Mouse (Mus musculus) limb, embryonic 11.5 days (tissue): ENCODE measurements around the gene Olfr905. TPM values are rescaled to one million over a fixed set of nuclear protein-coding genes. Genes with fewer than 3 reads are reported as not detected.

Experiments
- ATAC-seq: fragments of 200-750 bp; cut with Nextera tagmentation; 2 replicates; pipeline ENCODE4 v1.8.0; 2017; ENCODE audit warnings: low read depth; ENCODE audit not compliant: insufficient number of reproducible peaks, low FRiP score, low TSS enrichment
- DNase-seq: peaks from one replicate; pipeline ENCODE4 v3.0.0-alpha.2; 2015; ENCODE audit warnings: low spot score
- H3K27ac ChIP-seq: fragments of 300-500 bp; sonication (generic); replicated peaks from 2 replicates; pipeline ENCODE4 v1.5.1; 2014; ENCODE audit warnings: low read depth, mild to moderate bottlenecking, low read length
- H3K27me3 ChIP-seq: fragments of 300-500 bp; sonication (generic); 2 replicates; pipeline ENCODE4 v1.6.1; 2014; ENCODE audit warnings: mild to moderate bottlenecking, low read length, mixed read lengths; ENCODE audit not compliant: control insufficient read depth, insufficient read depth
- H3K36me3 ChIP-seq: fragments of 300-500 bp; sonication (generic); 2 replicates; pipeline ENCODE4 v1.6.1; 2014; ENCODE audit warnings: mild to moderate bottlenecking, low read length, moderate library complexity, mixed read lengths; ENCODE audit not compliant: control insufficient read depth, insufficient read depth
- H3K4me1 ChIP-seq: fragments of 300-500 bp; sonication (generic); 2 replicates; pipeline ENCODE4 v1.6.1; 2014; ENCODE audit warnings: low read length, mixed read lengths; ENCODE audit not compliant: control insufficient read depth, insufficient read depth
- H3K4me2 ChIP-seq: fragments of 300-500 bp; sonication (generic); 2 replicates; pipeline ENCODE4 v1.6.1; 2014; ENCODE audit warnings: low read depth, mild to moderate bottlenecking, moderate library complexity; ENCODE audit not compliant: severe bottlenecking
- H3K4me3 ChIP-seq: fragments of 300-500 bp; sonication (generic); 2 replicates; pipeline ENCODE4 v1.5.1; 2014; ENCODE audit warnings: low read depth, low read length
- H3K9ac ChIP-seq: fragments of 300-500 bp; sonication (generic); 2 replicates; pipeline ENCODE4 v1.6.1; 2014; ENCODE audit warnings: mild to moderate bottlenecking, low read length
- H3K9me3 ChIP-seq: fragments of 300-500 bp; sonication (generic); 2 replicates; pipeline ENCODE4 v1.6.1; 2016; ENCODE audit warnings: low read length; ENCODE audit not compliant: control insufficient read depth
- WGBS: fragments of 180-500 bp; shearing (Covaris S2); extraction: QIAGEN DNeasy Blood & Tissue Kit; methylation state at CpG from one replicate; pipeline ENCODE4 v1.1.7; 2014; 5-methylcytosine and 5-hydroxymethylcytosine counted together
- polyA plus RNA-seq: library from polyadenylated mRNA; unstranded; fragments of >200 nt; fragmentation: Nextera tagmentation; extraction: Ambion mirVana; gene quantifications from 2 replicates; pipeline ENCODE4 v1.2.1, GENCODE M21; 2014

Gene Olfr905
- not detected in 2 replicates for polyA plus RNA-seq

- Histone ChIP-seq H3K9me3 (no peaks in the 10 kb centered on the region), H3K27ac (no peak within 1 kb of the TSS), H3K4me2 (no peak within 1 kb of the TSS), H3K4me1 (no peaks in the 10 kb centered on the region), H3K27me3 (no peaks in the 10 kb centered on the region), H3K4me3 (no peak within 1 kb of the TSS), H3K36me3 (no peaks in the 10 kb centered on the region), H3K9ac (no peak within 1 kb of the TSS)
- DNase-seq (no peak), ATAC-seq (no peak)
These were observed at the start of gene Olfr905 for GRCm38 (mm10) chr9:38470807-38471206. Gene Olfr905 (plus strand): TSS chr9:38471107.

- no peak overlapping the region for H3K9ac ChIP-seq
- DNase-seq, result no peak
- no peak overlapping the region for H3K27ac ChIP-seq
- H3K27me3 ChIP-seq, result no peaks in the 10 kb centered on the region
- H3K9me3 ChIP-seq, result no peaks in the 10 kb centered on the region
- H3K4me1 ChIP-seq, result no peaks in the 10 kb centered on the region
- H3K4me3 ChIP-seq, result no peak overlapping the region
- no peak overlapping the region for H3K4me2 ChIP-seq
- H3K36me3 ChIP-seq, result no peaks in the 10 kb centered on the region
- no peak for ATAC-seq
These were observed 47.1 kb upstream of the Olfr905 start for GRCm38 (mm10) chr9:38423801-38424200.

GRCm38 (mm10) chr9:38427026-38427425 lies 43.9 kb upstream of the Olfr905 start:
- DNase-seq (no peak), ATAC-seq (no peak)
- no peaks in the 10 kb centered on the region for H3K27me3 ChIP-seq
- H3K36me3 ChIP-seq, result no peaks in the 10 kb centered on the region
- H3K4me1 ChIP-seq, result no peaks in the 10 kb centered on the region
- no peak overlapping the region for H3K9ac ChIP-seq
- 59% methylated on average over 1 of the region's 1 CpGs for WGBS
- H3K9me3 ChIP-seq, result no peaks in the 10 kb centered on the region
- H3K27ac ChIP-seq, result no peak overlapping the region
- no peak overlapping the region for H3K4me3 ChIP-seq
- H3K4me2 ChIP-seq, result no peak overlapping the region

- ATAC-seq, result no peak
- H3K4me3 ChIP-seq, result no peak within 1 kb of the TSS
- no peak within 1 kb of the TSS for H3K4me2 ChIP-seq
These were observed 41.8 kb upstream of the Olfr905 start, which contains the start of gene Olfr901 for GRCm38 (mm10) chr9:38429155-38429554. Gene Olfr901 (plus strand): TSS chr9:38429455.

GRCm38 (mm10) chr9:38447352-38447751 lies 23.6 kb upstream of the Olfr905 start, which contains the start of gene Olfr902:
Gene Olfr902 (plus strand): TSS chr9:38447652.
- no peak for ATAC-seq
- Histone ChIP-seq H3K4me2 (no peak within 1 kb of the TSS), H3K27ac (no peak within 1 kb of the TSS), H3K9ac (no peak within 1 kb of the TSS), H3K4me3 (no peak within 1 kb of the TSS), H3K27me3 (no peaks in the 10 kb centered on the region), H3K36me3 (no peaks in the 10 kb centered on the region), H3K4me1 (no peaks in the 10 kb centered on the region), H3K9me3 (no peaks in the 10 kb centered on the region)
- 90% methylated on average over 5 of the region's 5 CpGs for WGBS
- no peak for DNase-seq

More at GRCm38 (mm10) chr9:38429155-38429554, 41.8 kb upstream of the Olfr905 start, which contains the start of gene Olfr901:
- Histone ChIP-seq H3K9me3 (no peaks in the 10 kb centered on the region), H3K36me3 (no peaks in the 10 kb centered on the region), H3K27me3 (no peaks in the 10 kb centered on the region), H3K4me1 (no peaks in the 10 kb centered on the region), H3K9ac (no peak within 1 kb of the TSS), H3K27ac (no peak within 1 kb of the TSS)
- WGBS, result 90% methylated on average over 1 of the region's 1 CpGs
- DNase-seq, result no peak

GRCm38 (mm10) chr9:38462844-38463243 lies 8.1 kb upstream of the Olfr905 start, which contains the start of gene Olfr904:
Gene Olfr904 (plus strand): TSS chr9:38463144.
- Histone ChIP-seq H3K9me3 (no peaks in the 10 kb centered on the region), H3K27me3 (no peaks in the 10 kb centered on the region), H3K4me1 (no peaks in the 10 kb centered on the region), H3K36me3 (no peaks in the 10 kb centered on the region), H3K4me2 (no peak within 1 kb of the TSS), H3K27ac (no peak within 1 kb of the TSS), H3K9ac (no peak within 1 kb of the TSS), H3K4me3 (no peak within 1 kb of the TSS)
- no peak for DNase-seq
- ATAC-seq, result no peak

GRCm38 (mm10) chr9:38486785-38487184 lies 15.9 kb downstream of the Olfr905 start, which contains the start of gene Olfr906:
Gene Olfr906 (plus strand): TSS chr9:38487085.
- no peak within 1 kb of the TSS for H3K4me3 ChIP-seq
- H3K4me2 ChIP-seq, result no peak within 1 kb of the TSS
- no peaks in the 10 kb centered on the region for H3K4me1 ChIP-seq
- DNase-seq (no peak), ATAC-seq (no peak)
- 87% methylated on average over 3 of the region's 3 CpGs for WGBS
- no peaks in the 10 kb centered on the region for H3K9me3 ChIP-seq
- no peak within 1 kb of the TSS for H3K27ac ChIP-seq
- no peaks in the 10 kb centered on the region for H3K27me3 ChIP-seq
- no peak within 1 kb of the TSS for H3K9ac ChIP-seq
- no peaks in the 10 kb centered on the region for H3K36me3 ChIP-seq

GRCm38 (mm10) chr9:38495501-38495900 lies 24.6 kb downstream of the Olfr905 start, which contains the start of gene Olfr907:
Gene Olfr907 (plus strand): TSS chr9:38495801.
- no peaks in the 10 kb centered on the region for H3K4me1 ChIP-seq
- no peak within 1 kb of the TSS for H3K9ac ChIP-seq

GRCm38 (mm10) chr9:38512353-38512752 lies 41.4 kb downstream of the Olfr905 start:
- Histone ChIP-seq H3K9me3 (no peaks in the 10 kb centered on the region), H3K4me3 (no peak overlapping the region), H3K4me1 (no peaks in the 10 kb centered on the region), H3K4me2 (no peak overlapping the region), H3K27ac (no peak overlapping the region), H3K27me3 (no peaks in the 10 kb centered on the region), H3K9ac (no peak overlapping the region), H3K36me3 (no peaks in the 10 kb centered on the region)
- DNase-seq (no peak), ATAC-seq (no peak)
- 78% methylated on average over 2 of the region's 2 CpGs for WGBS

More at GRCm38 (mm10) chr9:38495501-38495900, 24.6 kb downstream of the Olfr905 start, which contains the start of gene Olfr907:
- H3K4me2 ChIP-seq, result no peak within 1 kb of the TSS
- WGBS, result 84% methylated on average over 2 of the region's 2 CpGs
- DNase-seq (no peak), ATAC-seq (no peak)
- no peak within 1 kb of the TSS for H3K4me3 ChIP-seq
- H3K9me3 ChIP-seq, result no peaks in the 10 kb centered on the region
- no peaks in the 10 kb centered on the region for H3K36me3 ChIP-seq
- no peaks in the 10 kb centered on the region for H3K27me3 ChIP-seq
- H3K27ac ChIP-seq, result no peak within 1 kb of the TSS
